Mouse (Mus musculus): ENCODE measurements around the gene Fcgr4. TPM values are rescaled to one million over a fixed set of nuclear protein-coding genes. Genes with fewer than 3 reads are reported as not detected.
"Not testable (repeated sequence)": the region's sequence is repeated elsewhere in the genome, so short reads cannot be mapped to it uniquely, and the experiment has no call there.

The Fcgr4 gene
- 0.58 and 2.9 TPM in 2 replicates for total RNA-seq (2014; fragmentation: Nextera tagmentation)
- total RNA-seq (2017): 3.1 and 3.5 TPM in 2 replicates

GRCm38 (mm10) chr1:171018737-171019136 lies at the start of gene Fcgr4:
Gene Fcgr4 (plus strand): TSS chr1:171018920.
- ATAC-seq (replicated peaks; ENCODE audit: poor library complexity, severe bottlenecking): peak; percentile 17

GRCm38 (mm10) chr1:170972494-170972893 lies 46.2 kb upstream of the Fcgr4 start:
- ATAC-seq (replicated peaks; ENCODE audit: poor library complexity, severe bottlenecking): no peak

DNA sequence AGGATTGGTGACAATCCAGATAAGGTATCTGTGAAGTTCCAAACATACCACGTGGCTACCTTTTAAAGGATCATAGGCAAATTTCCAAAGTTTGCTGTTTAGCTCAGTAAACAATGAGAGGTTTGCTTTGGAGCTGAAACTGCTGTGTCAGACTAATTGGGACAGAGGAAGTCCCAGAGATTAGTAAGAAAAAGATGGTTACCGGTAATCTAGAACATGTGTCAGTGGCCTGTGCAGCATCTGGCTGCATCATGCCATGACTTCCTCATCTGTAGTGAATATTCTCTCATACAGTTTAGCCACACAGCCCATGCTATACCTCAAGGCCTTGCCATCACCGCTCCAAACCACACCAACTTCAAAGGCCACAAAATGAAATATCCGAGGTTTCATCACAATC lies 45.8 kb upstream of the Fcgr4 start:
- ATAC-seq (replicated peaks; ENCODE audit: poor library complexity, severe bottlenecking): peak; percentile 85

- ATAC-seq (replicated peaks; ENCODE audit: poor library complexity, severe bottlenecking): no peak
These were observed 44.5 kb upstream of the Fcgr4 start for GRCm38 (mm10) chr1:170974171-170974570.

DNA sequence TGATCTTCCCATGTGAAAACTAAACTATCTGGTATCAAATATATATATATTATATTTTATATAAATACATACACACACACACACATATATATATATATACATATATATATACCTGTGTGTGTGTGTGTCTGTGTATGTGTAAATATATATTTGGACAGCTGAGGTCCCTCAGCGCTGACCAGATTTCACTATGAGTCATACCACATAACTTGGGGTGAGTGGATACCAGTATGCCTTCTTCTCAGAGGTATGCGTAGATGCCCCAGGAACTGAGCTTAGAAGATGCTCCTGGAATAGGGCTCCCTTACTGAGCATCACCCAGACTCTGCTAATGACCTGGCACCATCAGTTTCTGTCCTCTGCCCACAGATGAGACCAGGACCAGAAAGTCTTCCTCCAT lies 44.0 kb upstream of the Fcgr4 start:
- ATAC-seq (replicated peaks; ENCODE audit: poor library complexity, severe bottlenecking): no peak

DNA sequence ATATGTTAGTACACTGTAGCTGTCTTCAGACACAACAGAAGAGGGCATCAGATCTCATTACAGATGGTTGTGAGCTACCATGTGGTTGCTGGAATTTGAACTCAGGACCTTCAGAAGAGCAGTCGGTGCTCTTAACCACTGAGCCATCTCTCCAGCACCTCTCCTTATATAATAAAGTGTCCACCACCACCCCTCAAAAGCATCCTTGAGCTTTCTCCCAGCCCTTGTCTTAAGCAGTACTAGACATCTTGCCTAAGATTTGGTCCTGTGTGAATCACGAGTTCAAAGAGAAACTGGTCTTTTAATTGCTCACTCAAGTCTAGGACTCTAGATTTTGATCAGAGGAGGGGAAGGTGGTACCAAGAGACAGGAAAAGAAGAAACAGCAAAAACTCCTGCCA lies 43.4 kb upstream of the Fcgr4 start:
- 0 out of 2 replicates have a peak, but pooled peaks have one; percentile 4 for ATAC-seq (replicated peaks; ENCODE audit: poor library complexity, severe bottlenecking)

GRCm38 (mm10) chr1:170975751-170976161 lies 43.0 kb upstream of the Fcgr4 start:
- peak; percentile 58 for ATAC-seq (replicated peaks; ENCODE audit: poor library complexity, severe bottlenecking)

DNA sequence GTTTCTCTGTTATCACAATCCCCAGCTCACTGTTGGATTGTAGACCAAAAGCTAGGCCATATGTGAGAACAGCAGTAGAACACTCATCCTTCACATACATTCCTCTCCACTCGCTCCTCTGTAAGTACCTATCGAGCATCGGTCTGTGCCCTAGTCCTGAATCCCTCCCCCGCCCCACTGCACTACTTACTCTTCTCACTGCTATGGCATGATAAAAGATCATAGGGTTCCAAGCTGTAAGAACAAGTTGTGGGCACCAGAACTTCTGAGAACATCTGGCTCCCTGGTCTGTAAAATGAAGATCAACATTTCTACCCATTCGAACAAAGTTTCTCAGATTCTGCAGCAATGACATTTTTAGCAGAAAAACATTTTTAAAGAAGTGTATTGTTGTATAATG lies 42.3 kb upstream of the Fcgr4 start, which contains the start of gene Fcgr2b:
Gene Fcgr2b (minus strand): TSS at position 101 of the 400 bp plus-strand sequence.
- ATAC-seq (replicated peaks; ENCODE audit: poor library complexity, severe bottlenecking): no peak

DNA sequence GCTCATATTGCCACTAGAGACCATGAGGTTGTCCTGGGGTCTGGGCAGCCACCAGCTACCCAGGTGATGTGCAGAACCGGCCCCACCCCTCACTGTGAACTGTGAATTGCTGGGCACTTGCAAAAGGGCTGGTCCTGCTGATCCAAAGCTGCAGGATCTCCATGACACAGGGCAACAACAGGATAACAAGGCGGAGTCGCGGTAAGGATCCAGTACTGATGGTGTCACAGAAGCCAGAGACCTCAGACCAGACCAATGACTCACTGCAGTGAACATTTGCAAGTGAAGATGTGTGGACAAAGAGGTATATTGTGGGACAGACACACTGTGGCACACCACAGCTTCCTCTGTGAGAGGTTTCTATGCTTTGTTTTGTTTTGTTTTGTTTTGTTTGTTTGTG lies 40.1 kb upstream of the Fcgr4 start:
- ATAC-seq (replicated peaks; ENCODE audit: poor library complexity, severe bottlenecking): 0 out of 2 replicates have a peak, but pooled peaks have one; percentile 5

DNA sequence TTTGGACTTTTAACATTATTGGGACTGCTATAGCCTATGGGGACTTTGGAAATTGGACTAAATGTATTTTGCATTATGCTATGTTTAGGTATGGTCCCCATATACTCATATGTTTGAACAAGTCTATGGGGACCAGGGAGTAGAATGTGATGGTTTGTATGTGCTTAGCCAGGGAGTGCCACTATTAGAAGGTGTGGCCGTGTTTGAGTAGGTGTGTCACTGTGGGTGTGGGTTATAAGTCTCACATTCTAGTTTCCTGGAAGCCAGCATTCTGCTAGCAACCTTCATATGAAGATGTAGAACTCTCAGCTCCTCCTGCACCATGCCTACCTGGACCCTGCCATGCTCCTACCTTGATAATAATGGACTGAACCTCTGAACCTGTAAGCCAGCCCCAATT lies 37.0 kb upstream of the Fcgr4 start:
- ATAC-seq (replicated peaks; ENCODE audit: poor library complexity, severe bottlenecking): not testable (repeated sequence)

GRCm38 (mm10) chr1:170982301-170982700 lies 36.4 kb upstream of the Fcgr4 start:
- ATAC-seq (replicated peaks; ENCODE audit: poor library complexity, severe bottlenecking): no peak

DNA sequence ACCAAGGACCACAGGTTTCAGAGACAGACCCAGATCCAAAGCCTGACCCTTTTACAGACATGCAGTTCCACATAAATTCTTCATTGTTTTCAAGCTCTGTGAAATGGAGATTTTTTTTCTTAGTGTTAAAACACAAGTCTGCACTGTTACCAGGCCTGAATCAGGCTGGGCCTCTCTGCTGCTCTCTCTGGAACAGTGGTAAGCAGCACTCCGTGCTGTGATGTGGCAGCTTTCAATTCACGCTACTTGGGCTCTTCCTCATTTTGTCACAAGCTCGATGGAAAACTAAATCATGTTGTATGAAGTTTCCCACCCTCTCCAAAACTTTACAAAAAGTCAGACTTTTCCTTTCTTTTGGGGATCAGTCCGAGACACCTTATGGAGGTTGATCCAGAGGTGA lies 35.7 kb upstream of the Fcgr4 start:
- ATAC-seq (replicated peaks; ENCODE audit: poor library complexity, severe bottlenecking): peak; percentile 45; the same call in 1 of the 2 replicates

DNA sequence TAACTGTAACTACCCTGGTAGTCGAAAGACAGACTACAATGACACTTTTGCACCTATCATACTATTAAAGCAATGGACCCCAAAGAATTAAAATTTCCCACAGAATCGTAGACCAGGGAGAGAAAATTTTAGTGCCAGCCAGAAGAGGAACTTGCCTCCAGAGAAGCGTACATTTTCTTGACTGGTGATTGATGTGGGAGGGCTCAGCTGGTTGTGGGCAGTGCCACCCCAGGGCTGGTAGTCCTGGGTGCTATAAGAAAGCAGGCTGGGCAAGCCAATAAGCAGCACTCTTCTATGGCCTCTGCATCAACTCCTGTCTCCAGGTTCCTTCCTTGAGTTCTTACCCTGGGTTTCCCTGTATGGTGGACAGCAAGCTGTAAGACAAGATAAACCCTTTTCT lies 33.6 kb upstream of the Fcgr4 start:
- peak; percentile 56 for ATAC-seq (replicated peaks; ENCODE audit: poor library complexity, severe bottlenecking)

DNA sequence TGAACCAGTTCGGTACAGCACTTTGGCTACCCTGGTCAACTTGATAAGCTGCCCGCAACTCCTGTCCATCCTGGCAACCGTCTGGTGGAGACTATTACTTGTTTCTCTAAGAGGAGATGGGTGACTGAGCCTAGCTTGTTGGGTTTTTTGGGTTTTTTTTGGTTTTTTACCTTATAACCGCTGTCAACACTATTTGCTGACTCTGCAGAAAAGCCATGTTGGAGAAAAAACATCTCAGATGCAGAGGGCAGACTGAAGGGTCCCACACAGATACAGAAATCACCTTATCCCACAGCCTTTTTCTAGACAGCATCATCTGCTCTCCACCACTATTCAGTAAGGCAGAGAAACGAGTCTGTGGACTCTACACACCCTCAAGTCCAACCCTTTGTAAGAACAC lies 32.9 kb upstream of the Fcgr4 start:
- ATAC-seq (replicated peaks; ENCODE audit: poor library complexity, severe bottlenecking): no peak

- no peak for ATAC-seq (replicated peaks; ENCODE audit: poor library complexity, severe bottlenecking)
These were observed 29.1 kb upstream of the Fcgr4 start for GRCm38 (mm10) chr1:170989656-170990055.

DNA sequence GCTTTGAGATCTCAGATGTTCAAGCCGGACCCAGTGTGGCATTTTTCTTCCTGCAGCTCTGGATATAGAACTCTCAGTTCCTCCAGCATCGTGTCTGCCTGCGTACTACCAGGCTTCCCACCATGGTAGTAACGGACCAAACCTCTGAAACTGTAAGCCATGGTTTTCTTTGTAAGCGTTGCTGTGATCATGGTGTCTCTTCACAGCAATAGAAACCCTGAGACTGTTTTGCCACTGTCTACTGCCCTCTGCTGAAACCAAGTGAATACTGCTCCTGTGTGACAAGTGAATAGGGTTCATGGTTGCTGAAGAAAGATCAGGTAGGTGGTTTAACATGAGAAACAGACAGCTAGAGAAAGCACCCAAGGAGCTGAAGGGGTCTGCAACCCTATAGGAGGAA lies 26.2 kb upstream of the Fcgr4 start:
- peak; percentile 56 for ATAC-seq (replicated peaks; ENCODE audit: poor library complexity, severe bottlenecking)

DNA sequence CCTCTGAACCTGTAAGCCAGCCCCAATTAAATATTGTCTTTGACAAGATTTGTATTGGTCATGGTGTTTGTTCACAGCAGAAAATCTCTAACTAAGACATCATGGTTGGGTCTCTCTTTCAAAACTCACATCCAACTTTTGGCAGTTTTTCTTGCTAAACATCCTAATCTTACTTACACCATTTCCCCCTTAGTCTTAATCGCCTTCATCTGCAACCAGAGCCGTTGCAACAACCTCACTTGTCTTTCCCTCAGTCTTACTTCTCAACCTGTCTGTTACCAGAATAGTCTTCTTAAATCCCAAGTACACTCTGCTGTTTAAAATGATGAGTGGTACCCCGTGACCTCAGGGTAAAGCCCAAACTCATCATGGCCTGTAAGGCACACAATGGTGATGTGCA lies 22.7 kb upstream of the Fcgr4 start:
- peak; percentile 12; the same call in 1 of the 2 replicates for ATAC-seq (replicated peaks; ENCODE audit: poor library complexity, severe bottlenecking)

GRCm38 (mm10) chr1:170996753-170997152 lies 22.0 kb upstream of the Fcgr4 start:
- peak; percentile 60 for ATAC-seq (replicated peaks; ENCODE audit: poor library complexity, severe bottlenecking)

GRCm38 (mm10) chr1:170997756-170998655 lies 20.7 kb upstream of the Fcgr4 start:
- peak; percentile 93 for ATAC-seq (replicated peaks; ENCODE audit: poor library complexity, severe bottlenecking)

DNA sequence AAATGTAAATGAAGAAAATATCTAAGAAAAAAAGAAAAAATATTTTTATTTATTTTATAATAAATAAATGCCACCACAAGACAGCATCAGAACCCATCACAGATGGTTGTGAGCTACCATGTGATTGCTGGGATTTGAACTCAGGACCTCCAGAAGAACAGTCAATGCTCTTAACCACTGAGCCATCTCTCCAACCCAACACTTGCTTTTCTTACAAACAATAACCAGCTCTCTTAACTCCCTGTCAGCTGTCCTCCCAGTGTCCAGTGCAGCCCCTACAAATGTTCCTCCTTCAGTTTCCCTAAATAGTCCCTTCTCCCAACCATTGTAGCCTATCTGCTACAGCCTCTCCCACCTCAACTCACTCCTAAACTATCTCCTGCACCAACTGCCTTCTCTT lies 18.9 kb upstream of the Fcgr4 start:
- no peak for ATAC-seq (replicated peaks; ENCODE audit: poor library complexity, severe bottlenecking)

DNA sequence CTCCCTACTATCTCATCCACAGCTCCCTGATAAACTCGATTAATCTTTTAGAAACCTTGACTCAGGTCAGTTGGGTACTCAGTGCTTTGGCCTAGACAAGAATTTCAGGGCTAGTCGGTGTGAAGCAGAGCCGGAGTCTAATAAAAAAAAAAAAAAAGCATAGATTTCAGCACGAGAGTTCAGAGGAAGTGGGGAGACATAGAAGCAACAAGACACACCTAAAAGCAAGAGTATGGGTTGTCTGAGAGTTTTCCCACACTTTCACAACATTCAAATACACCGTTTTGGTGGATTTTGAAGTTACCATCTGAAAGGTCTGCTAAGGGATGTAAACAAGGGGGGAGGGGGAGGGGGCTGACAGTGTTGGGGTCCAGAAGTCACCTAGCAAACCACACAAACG lies 13.6 kb upstream of the Fcgr4 start:
- ATAC-seq (replicated peaks; ENCODE audit: poor library complexity, severe bottlenecking): no peak

DNA sequence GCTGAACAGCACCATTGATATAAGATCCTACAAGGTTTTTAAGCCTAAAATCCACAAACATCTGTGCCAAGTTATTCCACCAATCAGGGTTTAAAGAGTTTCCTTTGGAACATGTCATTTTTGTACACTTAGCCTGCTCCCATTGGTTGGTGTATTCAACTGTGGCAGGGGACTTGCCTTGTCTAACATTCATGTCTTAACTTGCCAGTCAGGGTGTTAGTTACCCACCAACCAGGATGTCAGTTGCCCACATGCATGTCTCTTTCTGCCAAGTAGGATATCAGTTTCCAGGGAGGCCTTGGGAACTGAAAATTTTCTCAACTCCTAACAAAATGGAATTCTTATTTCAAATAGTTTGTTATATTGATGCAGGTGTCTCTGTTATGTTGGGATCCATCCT lies 13.1 kb upstream of the Fcgr4 start:
- ATAC-seq (replicated peaks; ENCODE audit: poor library complexity, severe bottlenecking): no peak
